Mouse (Mus musculus) limb, embryonic 11.5 days (tissue): ENCODE results near the gene Nit2. TPM values are rescaled to one million over a fixed set of nuclear protein-coding genes. Genes with fewer than 3 reads are reported as not detected.

Experiments used
- ATAC-seq: fragments of 200-750 bp; cut with Nextera tagmentation; 2 replicates; pipeline ENCODE4 v1.8.0; 2017; ENCODE audit warnings: low read depth; ENCODE audit not compliant: insufficient number of reproducible peaks, low FRiP score, low TSS enrichment
- DNase-seq: peaks from one replicate; pipeline ENCODE4 v3.0.0-alpha.2; 2015; ENCODE audit warnings: low spot score
- H3K27ac ChIP-seq: fragments of 300-500 bp; sonication (generic); replicated peaks from 2 replicates; pipeline ENCODE4 v1.5.1; 2014; ENCODE audit warnings: low read depth, mild to moderate bottlenecking, low read length
- H3K27me3 ChIP-seq: fragments of 300-500 bp; sonication (generic); 2 replicates; pipeline ENCODE4 v1.6.1; 2014; ENCODE audit warnings: mild to moderate bottlenecking, low read length, mixed read lengths; ENCODE audit not compliant: control insufficient read depth, insufficient read depth
- H3K36me3 ChIP-seq: fragments of 300-500 bp; sonication (generic); 2 replicates; pipeline ENCODE4 v1.6.1; 2014; ENCODE audit warnings: mild to moderate bottlenecking, low read length, moderate library complexity, mixed read lengths; ENCODE audit not compliant: control insufficient read depth, insufficient read depth
- H3K4me1 ChIP-seq: fragments of 300-500 bp; sonication (generic); 2 replicates; pipeline ENCODE4 v1.6.1; 2014; ENCODE audit warnings: low read length, mixed read lengths; ENCODE audit not compliant: control insufficient read depth, insufficient read depth
- H3K4me2 ChIP-seq: fragments of 300-500 bp; sonication (generic); 2 replicates; pipeline ENCODE4 v1.6.1; 2014; ENCODE audit warnings: low read depth, mild to moderate bottlenecking, moderate library complexity; ENCODE audit not compliant: severe bottlenecking
- H3K4me3 ChIP-seq: fragments of 300-500 bp; sonication (generic); 2 replicates; pipeline ENCODE4 v1.5.1; 2014; ENCODE audit warnings: low read depth, low read length
- H3K9ac ChIP-seq: fragments of 300-500 bp; sonication (generic); 2 replicates; pipeline ENCODE4 v1.6.1; 2014; ENCODE audit warnings: mild to moderate bottlenecking, low read length
- H3K9me3 ChIP-seq: fragments of 300-500 bp; sonication (generic); 2 replicates; pipeline ENCODE4 v1.6.1; 2016; ENCODE audit warnings: low read length; ENCODE audit not compliant: control insufficient read depth
- WGBS: fragments of 180-500 bp; shearing (Covaris S2); extraction: QIAGEN DNeasy Blood & Tissue Kit; methylation state at CpG from one replicate; pipeline ENCODE4 v1.1.7; 2014; 5-methylcytosine and 5-hydroxymethylcytosine counted together
- polyA plus RNA-seq: library from polyadenylated mRNA; unstranded; fragments of >200 nt; fragmentation: Nextera tagmentation; extraction: Ambion mirVana; gene quantifications from 2 replicates; pipeline ENCODE4 v1.2.1, GENCODE M21; 2014

Gene Nit2
- polyA plus RNA-seq, 1 experiment from 2014 or later: 71.5 TPM

DNA sequence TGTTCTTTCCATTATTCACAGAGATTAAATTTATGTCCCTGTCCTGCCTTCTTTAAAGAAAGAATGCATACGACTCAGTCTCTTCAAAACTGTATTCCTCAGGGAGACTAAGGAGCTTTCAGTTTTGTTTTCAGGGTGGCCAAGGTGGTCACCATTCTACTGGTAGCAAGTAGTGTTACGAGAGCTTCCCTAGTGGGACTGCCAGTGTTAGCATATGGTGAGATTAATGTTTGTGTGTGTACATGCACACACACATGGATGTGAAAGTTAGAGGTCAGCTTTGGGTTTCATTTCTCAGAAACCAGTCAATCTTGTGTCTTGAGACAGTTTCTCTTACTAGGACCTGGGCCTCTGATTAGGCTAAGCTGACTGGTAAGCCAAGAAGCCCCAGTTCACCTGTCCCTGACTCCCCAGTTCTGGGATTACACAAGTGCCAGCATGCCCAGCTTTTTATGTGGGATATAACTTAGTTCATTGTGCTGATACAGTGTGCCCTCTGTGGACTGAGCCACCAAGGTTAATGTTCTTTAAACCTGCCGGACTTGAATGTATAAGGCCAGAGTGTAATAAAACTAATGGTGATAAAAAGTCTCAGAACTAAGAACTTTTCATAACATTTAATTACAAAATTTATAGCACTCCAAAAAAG is 36.3 kb downstream of the Nit2 start:
- 81% methylated on average over 3 of the region's 3 CpGs for WGBS
- ATAC-seq: no peak

DNA sequence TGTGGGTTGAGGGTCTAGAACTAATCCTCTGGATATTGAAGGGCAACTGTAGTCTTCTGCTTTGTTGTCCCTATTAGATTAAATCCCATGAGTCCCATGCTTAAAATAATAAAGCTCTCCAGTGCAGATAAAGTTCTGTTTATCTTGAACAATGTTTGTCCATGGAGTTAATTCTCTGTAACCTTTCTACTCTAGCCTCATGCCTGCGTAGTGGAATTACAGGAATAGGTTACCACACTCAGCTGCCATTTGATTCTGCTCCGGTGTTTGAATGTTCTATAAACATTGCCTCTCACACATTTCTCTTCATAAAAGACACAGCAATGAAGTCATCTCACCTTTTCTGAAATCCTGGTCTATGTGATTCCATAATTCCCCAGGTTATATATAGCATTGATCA is 39.3 kb downstream of the Nit2 start:
- WGBS: 94% methylated on average over 2 of the region's 2 CpGs
- no peaks in the 10 kb centered on the region for H3K9me3 ChIP-seq
- H3K4me1 ChIP-seq: peaks cover 4% of the 10 kb centered on the region
- H3K4me2 ChIP-seq: no peak overlapping the region
- H3K9ac ChIP-seq: no peak overlapping the region
- DNase-seq (no peak), ATAC-seq (no peak)
- no peak overlapping the region for H3K27ac ChIP-seq
- no peaks in the 10 kb centered on the region for H3K27me3 ChIP-seq
- H3K4me3 ChIP-seq: no peak overlapping the region
- H3K36me3 ChIP-seq: no peaks in the 10 kb centered on the region

More for the DNA sequence above, 36.3 kb downstream of the Nit2 start:
- no peak overlapping the region for H3K4me3 ChIP-seq
- no peaks in the 10 kb centered on the region for H3K9me3 ChIP-seq
- no peak overlapping the region for H3K9ac ChIP-seq
- no peaks in the 10 kb centered on the region for H3K4me1 ChIP-seq
- DNase-seq: no peak
- H3K27ac ChIP-seq: no peak overlapping the region
- H3K27me3 ChIP-seq: no peaks in the 10 kb centered on the region
- no peak overlapping the region for H3K4me2 ChIP-seq
- H3K36me3 ChIP-seq: 0 out of 2 replicates have a peak, but pooled peaks cover 3% of the 10 kb centered on the region

DNA sequence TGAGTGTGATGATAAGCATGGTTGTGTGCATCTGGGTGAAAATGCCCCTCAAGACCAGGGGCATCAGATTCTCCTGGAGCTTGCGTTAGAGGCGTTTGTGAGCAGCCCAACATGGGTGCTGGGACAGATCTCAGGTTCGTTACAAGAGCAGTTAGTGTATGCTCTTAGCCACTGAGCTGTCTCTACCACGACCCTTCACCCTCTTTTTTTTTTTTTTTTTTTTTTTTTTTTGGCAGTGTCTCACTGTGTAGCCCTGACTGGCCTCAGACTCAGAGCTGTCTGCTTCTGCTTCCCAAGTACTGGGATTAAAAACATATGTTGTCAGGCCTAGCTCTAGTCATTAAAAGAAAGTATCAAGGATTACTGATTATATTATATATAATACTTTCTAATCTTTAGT is 40.9 kb downstream of the Nit2 start:
- Histone ChIP-seq H3K4me2 (no peak overlapping the region), H3K4me1 (peaks cover 6% of the 10 kb centered on the region), H3K9ac (no peak overlapping the region), H3K36me3 (no peaks in the 10 kb centered on the region), H3K27me3 (no peaks in the 10 kb centered on the region), H3K4me3 (no peak overlapping the region), H3K27ac (no peak overlapping the region), H3K9me3 (no peaks in the 10 kb centered on the region)
- DNase-seq: no peak
- no peak for ATAC-seq
- 49% methylated on average over 4 of the region's 4 CpGs for WGBS

DNA sequence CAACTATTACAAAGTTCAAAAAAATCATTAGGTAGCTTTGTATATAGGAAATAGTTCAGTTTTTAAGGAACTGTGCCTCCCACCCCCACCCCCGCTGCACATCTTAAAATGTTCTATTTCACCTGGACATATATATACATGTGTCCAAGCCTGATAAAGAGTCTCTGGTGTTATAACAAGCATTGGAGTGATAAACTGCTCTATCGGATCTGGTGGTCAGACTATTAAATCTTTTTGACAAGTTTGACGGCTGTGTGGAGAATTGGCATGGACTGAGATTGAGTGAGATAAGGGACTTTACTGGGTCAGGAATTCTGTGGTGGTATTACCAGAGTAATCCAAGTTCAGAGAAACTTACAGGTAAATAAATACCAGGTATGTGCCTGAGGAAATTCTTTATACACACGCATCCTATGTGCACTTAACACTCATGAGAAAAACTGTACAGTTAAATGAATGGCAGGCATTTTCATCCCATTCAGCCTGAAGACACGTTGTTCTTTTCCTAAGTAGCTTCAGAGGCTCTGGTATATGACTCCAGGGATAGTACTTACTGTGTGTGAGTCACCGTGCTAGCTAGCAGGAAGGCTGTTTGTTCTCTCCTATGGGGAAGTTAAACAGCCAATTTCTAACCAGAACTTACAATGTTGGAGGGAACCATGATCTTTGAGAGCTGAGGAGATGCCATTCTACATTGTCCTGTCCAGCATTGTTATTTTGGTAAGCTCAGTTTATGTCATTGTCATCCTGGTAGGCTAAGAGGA is 44.3 kb downstream of the Nit2 start:
- peak overlapping the region; percentile 66 for H3K4me2 ChIP-seq
- peak overlapping the region; percentile 90 for H3K9ac ChIP-seq
- 51% methylated on average over 6 of the region's 6 CpGs for whole genome bisulfite sequencing
- no peak for ATAC-seq
- H3K27ac ChIP-seq: no peak overlapping the region
- no peaks in the 10 kb centered on the region for H3K9me3 ChIP-seq
- peaks cover 6% of the 10 kb centered on the region for H3K4me1 ChIP-seq
- H3K36me3 ChIP-seq: no peaks in the 10 kb centered on the region
- H3K27me3 ChIP-seq: no peaks in the 10 kb centered on the region
- DNase-seq: no peak
- H3K4me3 ChIP-seq: peak overlapping the region; percentile 94

DNA sequence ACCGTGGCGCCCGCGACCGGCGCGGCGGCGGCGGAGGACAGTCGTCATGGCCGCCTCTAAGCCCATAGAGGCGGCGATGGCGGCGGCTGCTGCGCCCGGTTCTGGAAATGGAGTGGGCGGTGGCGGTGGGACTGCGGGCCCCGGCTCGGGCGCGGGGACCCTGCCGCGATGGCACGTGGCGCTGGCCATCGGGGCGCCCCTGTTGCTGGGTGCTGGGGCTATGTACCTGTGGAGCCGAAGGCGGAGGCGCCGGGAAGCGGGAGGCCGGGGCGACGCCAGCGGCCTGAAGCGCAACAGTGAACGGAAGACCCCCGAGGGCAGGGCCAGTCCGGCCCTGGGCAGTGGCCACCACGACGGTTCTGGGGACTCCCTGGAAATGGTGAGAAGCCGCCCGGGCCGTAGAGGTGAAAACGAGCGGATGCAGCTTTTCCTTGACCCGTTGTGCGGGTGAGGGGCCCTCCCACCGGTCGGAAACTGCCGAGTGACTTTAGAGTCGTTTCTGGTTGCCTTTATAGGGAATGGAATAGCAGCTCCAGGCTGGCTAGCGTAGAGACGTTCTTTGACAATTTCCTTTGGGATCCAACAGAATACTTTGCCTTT is 45.2 kb downstream of the Nit2 start:
- H3K27ac ChIP-seq: peak overlapping the region; percentile 63; the same call in 1 of the 2 replicates
- peaks cover 6% of the 10 kb centered on the region for H3K4me1 ChIP-seq
- ATAC-seq (no peak), DNase-seq (peak; percentile 57)
- under 1% methylated on average over 58 of the region's 59 CpGs for WGBS
- H3K9ac ChIP-seq: peak overlapping the region; percentile 90
- peak overlapping the region; percentile 66 for H3K4me2 ChIP-seq
- H3K4me3 ChIP-seq: peak overlapping the region; percentile 94
- H3K9me3 ChIP-seq: no peaks in the 10 kb centered on the region
- no peaks in the 10 kb centered on the region for H3K36me3 ChIP-seq
- no peaks in the 10 kb centered on the region for H3K27me3 ChIP-seq

DNA sequence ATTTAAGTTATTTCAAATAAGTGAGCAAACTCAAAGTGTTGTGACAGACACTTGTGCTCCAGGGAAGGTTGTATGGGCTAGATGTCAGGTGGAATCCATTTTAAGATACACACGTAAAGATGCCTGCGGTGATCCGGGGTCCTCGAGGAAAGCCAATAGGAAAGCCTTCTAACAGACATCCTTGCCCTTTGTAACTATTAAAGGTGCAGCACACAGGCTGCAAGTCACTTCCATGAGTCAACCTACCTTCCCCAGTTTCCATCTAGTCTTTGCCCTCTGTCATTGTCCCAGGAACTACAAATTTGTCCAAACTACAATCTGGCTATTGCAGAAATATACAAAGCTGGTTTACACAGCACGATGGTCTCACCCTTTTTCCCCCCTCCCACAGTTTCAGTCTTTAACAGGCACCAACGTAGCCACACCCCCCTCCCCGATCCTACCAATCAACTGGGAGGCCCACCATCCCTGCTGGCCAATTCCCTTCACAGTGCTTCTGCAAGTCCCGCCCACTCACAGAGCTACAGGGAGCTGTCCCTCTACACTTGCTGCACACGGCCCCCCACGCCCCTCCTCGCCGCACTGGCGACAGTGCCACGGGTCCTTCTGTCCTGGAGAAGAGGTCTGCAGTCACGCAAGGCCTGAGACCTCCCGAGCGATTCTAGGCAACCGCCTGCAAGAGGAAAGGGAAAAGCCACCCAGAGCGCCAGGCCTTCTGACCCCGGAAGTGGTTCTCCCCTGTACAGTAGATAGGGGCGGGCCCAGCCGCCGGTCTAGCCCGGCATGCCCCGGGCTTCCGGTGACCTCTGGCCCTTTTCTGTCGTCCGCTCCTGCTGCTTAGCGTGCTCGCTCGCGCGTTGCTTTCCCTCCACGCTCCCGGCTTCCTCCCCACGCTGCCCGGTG is 46.0 kb downstream of the Nit2 start, which contains the start of gene Tomm70a:
Tomm70a (plus strand) TSS at position 791 of the 903 bp plus-strand sequence.
- Histone ChIP-seq H3K9ac (peak within 1 kb of the TSS; percentile 90), H3K9me3 (no peaks in the 10 kb centered on the region), H3K27ac (peak within 1 kb of the TSS; percentile 63; the same call in 1 of the 2 replicates), H3K4me1 (peaks cover 6% of the 10 kb centered on the region), H3K4me3 (peak within 1 kb of the TSS; percentile 94), H3K4me2 (peak within 1 kb of the TSS; percentile 66), H3K27me3 (no peaks in the 10 kb centered on the region), H3K36me3 (no peaks in the 10 kb centered on the region)
- ATAC-seq (peak; percentile 100), DNase-seq (peak; percentile 93)
- 0% methylated on average over 37 of the region's 37 CpGs for WGBS

DNA sequence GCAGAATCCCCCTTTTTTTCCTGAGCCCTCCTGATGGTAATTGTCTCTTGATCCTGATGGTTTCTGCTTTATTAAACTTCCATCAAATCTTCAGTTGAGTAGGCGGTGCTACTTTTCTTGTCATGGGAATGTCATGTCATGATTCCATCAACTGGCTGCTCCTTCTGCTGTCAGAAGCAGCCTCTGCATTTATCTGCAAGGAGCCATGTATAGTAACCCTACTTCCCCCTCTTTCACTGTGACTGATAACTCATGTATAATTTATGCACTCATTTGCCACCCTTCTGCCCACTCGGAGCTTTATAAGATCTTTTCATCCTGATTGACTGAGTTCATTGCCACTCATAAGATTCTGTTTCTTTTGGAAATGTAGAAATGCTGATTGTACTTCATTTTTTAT is 49.6 kb downstream of the Nit2 start:
- DNase-seq: no peak
- Histone ChIP-seq H3K4me1 (no peaks in the 10 kb centered on the region), H3K4me3 (no peak overlapping the region), H3K27ac (no peak overlapping the region), H3K9ac (no peak overlapping the region), H3K9me3 (no peaks in the 10 kb centered on the region), H3K4me2 (no peak overlapping the region), H3K36me3 (no peaks in the 10 kb centered on the region), H3K27me3 (no peaks in the 10 kb centered on the region)
- 82% methylated on average over 2 of the region's 2 CpGs for WGBS
- no peak for ATAC-seq

DNA sequence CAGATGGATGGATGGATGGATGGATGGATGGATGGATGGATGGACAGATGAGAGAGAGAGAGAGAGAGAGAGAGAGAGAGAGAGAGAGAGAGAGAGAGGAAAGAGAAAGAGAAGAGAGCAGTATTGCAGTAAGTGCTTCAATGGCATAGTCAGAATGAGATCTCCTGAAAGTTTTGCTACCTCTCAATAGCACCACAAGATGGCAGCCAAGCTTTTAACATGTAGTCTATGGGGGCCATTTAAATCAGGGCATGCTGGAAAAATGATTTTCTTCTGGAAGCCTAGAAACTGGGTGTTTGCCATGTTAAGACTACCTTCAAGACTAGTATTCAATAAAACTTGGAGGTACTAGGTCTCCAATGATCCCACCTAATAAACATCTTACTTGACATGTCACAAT is 51.1 kb downstream of the Nit2 start:
- ATAC-seq (no peak), DNase-seq (no peak)
- no peaks in the 10 kb centered on the region for H3K27me3 ChIP-seq
- no peaks in the 10 kb centered on the region for H3K36me3 ChIP-seq
- no peaks in the 10 kb centered on the region for H3K4me1 ChIP-seq
- H3K4me2 ChIP-seq: no peak overlapping the region
- H3K4me3 ChIP-seq: no peak overlapping the region
- H3K9ac ChIP-seq: no peak overlapping the region
- no peaks in the 10 kb centered on the region for H3K9me3 ChIP-seq
- no peak overlapping the region for H3K27ac ChIP-seq
